7 mouse cellular contexts compared by ENCODE assay signal in genomic region chr12:86946862-86947574, GRCm38 (mm10). TPM values are rescaled to one million over a fixed set of nuclear protein-coding genes. Genes with fewer than 3 reads are reported as not detected.
DNase-seq lines count a peak whose midpoint lies in the region; ATAC-seq lines count a peak whose summit lies in the region.

Gene Cipc, plus strand, starts transcription at chr12:86947043.

- peak; percentile 99 for DNase-seq in adrenal gland, adult 8-10 months
- peak; percentile 98 for DNase-seq in embryo, embryonic 9.5 days (ENCODE audit: extremely low spot score)
- peak; percentile 93 to 98 for DNase-seq in gastrocnemius, postnatal 4 days (ENCODE audit: low spot score in 2 of 2)
- peak; percentile 99 for DNase-seq in left cerebral cortex, postnatal 36 days (ENCODE audit: low spot score in 2 of 2)
- peak; percentile 99 for DNase-seq in midbrain, embryonic 11.5 days (ENCODE audit: low spot score, missing footprints)
- DNase-seq in skeletal muscle tissue, adult 2 months (ENCODE audit: low read depth, low spot score), result peak; percentile 99

- H3K36me3 ChIP-seq in intestine, embryonic 16.5 days (ENCODE audit: control insufficient read depth, insufficient read depth, low read length), result no peaks in the 10 kb centered on the region
- no peaks in the 10 kb centered on the region for H3K36me3 ChIP-seq in midbrain, embryonic 11.5 days (ENCODE audit: control insufficient read depth, insufficient read depth, low read length)

- peak within 1 kb of the TSS; percentile 92 for H3K9ac ChIP-seq in intestine, embryonic 16.5 days (ENCODE audit: low read depth, low read length)
- H3K9ac ChIP-seq in midbrain, embryonic 11.5 days (ENCODE audit: low read length), result peak within 1 kb of the TSS; percentile 98

- no peaks in the 10 kb centered on the region for H3K27me3 ChIP-seq in intestine, embryonic 16.5 days (replicated peaks; ENCODE audit: control insufficient read depth, insufficient read depth, low read length)
- no peaks in the 10 kb centered on the region for H3K27me3 ChIP-seq in midbrain, embryonic 11.5 days (ENCODE audit: control insufficient read depth, insufficient read depth, low read length)

- peak within 1 kb of the TSS; percentile 92 for H3K4me2 ChIP-seq in intestine, embryonic 16.5 days (ENCODE audit: low read depth, low read length)
- H3K4me2 ChIP-seq in midbrain, embryonic 11.5 days, result peak within 1 kb of the TSS; percentile 89

- peaks cover 18% of the 10 kb centered on the region for H3K4me1 ChIP-seq in intestine, embryonic 16.5 days (ENCODE audit: control insufficient read depth, insufficient read depth, low read length)
- peaks cover 24% of the 10 kb centered on the region for H3K4me1 ChIP-seq in midbrain, embryonic 11.5 days (ENCODE audit: control insufficient read depth, insufficient read depth, low read length)

- intact Hi-C loops in left cerebral cortex, postnatal 36 days (cut with DNase I), result loop anchor here (1.0 to 5.0 kb wide), 3 partner anchors 21 to 175 kb away; no protein-coding TSS in a partner anchor

- peak; percentile 99 for ATAC-seq in intestine, embryonic 16.5 days
- peak; percentile 97 for ATAC-seq in midbrain, embryonic 11.5 days (ENCODE audit: low FRiP score)

- no peaks in the 10 kb centered on the region for H3K9me3 ChIP-seq in intestine, embryonic 16.5 days (ENCODE audit: control insufficient read depth, low read length)
- no peaks in the 10 kb centered on the region for H3K9me3 ChIP-seq in midbrain, embryonic 11.5 days (ENCODE audit: control insufficient read depth, low read length)

- H3K4me3 ChIP-seq in intestine, embryonic 16.5 days (ENCODE audit: low read length), result peak within 1 kb of the TSS; percentile 74
- peak within 1 kb of the TSS; percentile 76 for H3K4me3 ChIP-seq in midbrain, embryonic 11.5 days (ENCODE audit: low read depth, low read length)

- peak within 1 kb of the TSS; percentile 99 for H3K27ac ChIP-seq in intestine, embryonic 16.5 days (ENCODE audit: low read length)
- peak within 1 kb of the TSS; percentile 99 for H3K27ac ChIP-seq in midbrain, embryonic 11.5 days (ENCODE audit: low read depth, low read length)

- under 1% methylated on average over 64 of the region's 64 CpGs for WGBS in intestine, embryonic 16.5 days
- under 1% methylated on average over 64 of the region's 64 CpGs for WGBS in midbrain, embryonic 11.5 days

RNA-seq across cellular contexts. Expression of gene Cipc, which starts in this region (rescaled TPM):
- total RNA-seq in adrenal gland, adult 8-10 months (2022), result 10 to 100 TPM; 25.4 to 43.9 (median 32.1) TPM
- 10 to 100 TPM; 21.5 to 31.1 TPM for total RNA-seq in gastrocnemius, postnatal 4 days (2021)
- polyA plus RNA-seq in intestine, embryonic 16.5 days (2015; fragmentation: Nextera tagmentation; extraction: Ambion mirVana), result 7.9 and 9.5 TPM in 2 replicates
- total RNA-seq in left cerebral cortex, postnatal 36 days (2021), result 10 to 100 TPM; 82.2 to 93.0 TPM
- 37.9 and 38.4 TPM in 2 replicates for polyA plus RNA-seq in midbrain, embryonic 11.5 days (2014; fragmentation: Nextera tagmentation; extraction: Ambion mirVana)

Comparison
In these comparisons a context has a peak if more than half of its experiments do, and no peak if none do; other contexts are left out.
1. Peak in every context shown above with its lines: DNase-seq, ATAC-seq, H3K4me3 ChIP-seq and H3K27ac ChIP-seq.